Mouse (Mus musculus) G1E (cell line): ENCODE results near the gene Grik4.

ENCODE experiments used
- CTCF ChIP-seq: IDR thresholded peaks from 2 replicates; pipeline ENCODE4 v1.5.1; 2012; ENCODE audit warnings: low read depth, low read length, inconsistent platforms, mixed read lengths
- POLR2AphosphoS5 ChIP-seq: IDR thresholded peaks from 2 replicates; pipeline ENCODE4 v1.6.1; 2012; ENCODE audit warnings: low read depth, low read length, inconsistent platforms; ENCODE audit not compliant: insufficient replicate concordance

GRCm38 (mm10) chr9:42727186-42727585 lies 217.1 kb downstream of the Grik4 start:
- TF ChIP-seq CTCF (no peak), POLR2AphosphoS5 (no peak)
